Mouse (Mus musculus) T-cell, adult 66 days (primary cell): ENCODE data around the gene Hs1bp3. TPM values are rescaled to one million over a fixed set of nuclear protein-coding genes. Genes with fewer than 3 reads are reported as not detected.

ENCODE experiments used
- total RNA-seq, 2 experiments: library from RNA; stranded (reverse); gene quantifications; 3 replicates in 1 of 2; 4 replicates in 1 of 2; pipeline ENCODE4 v1.2.4; 2023

Gene Hs1bp3
- 1 to 10 TPM; 7.1 to 9.8 TPM for total RNA-seq

GRCm38 (mm10) chr12:8313270-8313771, at the start of gene Hs1bp3:
TSS of gene Hs1bp3 (plus strand) at chr12:8313432.

DNA sequence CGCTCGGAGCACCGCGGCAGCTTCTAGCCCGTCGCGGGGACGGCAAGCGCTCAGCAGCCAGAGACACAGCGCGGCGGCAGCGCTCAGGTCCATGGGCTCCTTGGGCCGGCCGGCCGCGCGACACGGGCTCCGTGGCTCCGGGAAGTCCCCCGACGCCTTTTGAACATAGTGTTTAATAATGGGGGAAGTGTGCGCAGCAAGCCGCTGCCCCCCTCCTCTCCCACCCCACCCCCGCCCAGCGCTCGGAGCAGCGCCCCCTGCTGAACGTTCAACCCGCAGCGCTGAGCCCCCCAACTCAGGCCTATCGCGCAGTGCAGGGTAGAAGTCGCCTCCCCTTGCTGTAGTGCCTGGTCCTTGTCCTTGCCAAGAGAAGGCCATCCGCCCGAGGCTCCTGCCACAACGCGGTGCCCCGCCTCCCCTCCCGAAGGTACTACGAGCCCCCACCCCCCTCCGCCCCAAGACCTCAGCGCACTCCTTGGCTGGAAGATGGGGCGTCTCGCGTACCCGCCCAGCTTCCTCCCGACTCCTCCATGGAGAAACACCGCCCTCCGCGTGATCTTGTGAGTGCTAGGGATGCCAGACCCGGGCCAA, 11.3 kb upstream of the Hs1bp3 start, which contains the start of gene Gdf7:
TSS of gene Gdf7 (minus strand) at position 114 of the 591 bp plus-strand sequence.

Other genes with a start within 250 kb of the Hs1bp3 start
- 10 to 100 TPM; 44.2 to 46.6 TPM for gene Ldah, start 105.3 kb upstream of the Hs1bp3 start, total RNA-seq
- not detected for gene Gdf7, start 11.5 kb upstream of the Hs1bp3 start, total RNA-seq
- gene Rhob, start 186.6 kb downstream of the Hs1bp3 start, total RNA-seq = 10 to 100 TPM; 31.4 to 32.3 TPM